Mouse (Mus musculus): Measurements from ENCODE around the gene Zfp710. TPM values are rescaled to one million over a fixed set of nuclear protein-coding genes. Genes with fewer than 3 reads are reported as not detected.

Zfp710 gene
- total and polyA plus RNA-seq, 2 experiments: 5.4 to 12.7 TPM

GRCm38 (mm10) chr7:80030009-80030408, 5.4 kb downstream of the Zfp710 start:
- no peaks in the 10 kb centered on the region for H3K36me3 ChIP-seq (ENCODE audit: control insufficient read depth, insufficient read depth, low read length)
- no peak for DNase-seq (ENCODE audit: extremely low read depth, low read depth, low spot score)
- TF ChIP-seq CTCF (IDR thresholded peaks at IDR 0.05; ENCODE audit: low read depth, low read length): no peak
- TF ChIP-seq POLR2A (IDR thresholded peaks at IDR 0.05; ENCODE audit: extremely low read depth, insufficient read depth, low read length): no peak
- H3K79me2 ChIP-seq (ENCODE audit: control insufficient read depth, insufficient read depth, low read length): peaks cover 39% of the 10 kb centered on the region; the same call in 1 of the 2 replicates
- H3K4me1 ChIP-seq (ENCODE audit: control insufficient read depth, insufficient read depth, low read length): peaks cover 34% of the 10 kb centered on the region
- no peaks in the 10 kb centered on the region for H3K27me3 ChIP-seq (ENCODE audit: control insufficient read depth, insufficient read depth, low read length)
- H3K27ac ChIP-seq (replicated peaks; ENCODE audit: insufficient read depth, low read depth, low read length): 0 out of 2 replicates have a peak overlapping the region, but pooled peaks have one; percentile 10
- H3K4me3 ChIP-seq (ENCODE audit: insufficient read depth, low read depth, low read length): no peak overlapping the region
- no peak overlapping the region for H3K9ac ChIP-seq (ENCODE audit: low read depth, low read length)

GRCm38 (mm10) chr7:80030486-80030885, 5.9 kb downstream of the Zfp710 start:
- H3K27ac ChIP-seq (replicated peaks; ENCODE audit: insufficient read depth, low read depth, low read length): no peak overlapping the region
- H3K4me1 ChIP-seq (ENCODE audit: control insufficient read depth, insufficient read depth, low read length): peaks cover 39% of the 10 kb centered on the region

GRCm38 (mm10) chr7:80030987-80031386, 6.4 kb downstream of the Zfp710 start:
- no peak overlapping the region for H3K9ac ChIP-seq (ENCODE audit: low read depth, low read length)
- peaks cover 42% of the 10 kb centered on the region; the same call in 1 of the 2 replicates for H3K79me2 ChIP-seq (ENCODE audit: control insufficient read depth, insufficient read depth, low read length)
- peaks cover 44% of the 10 kb centered on the region for H3K4me1 ChIP-seq (ENCODE audit: control insufficient read depth, insufficient read depth, low read length)
- H3K27me3 ChIP-seq (ENCODE audit: control insufficient read depth, insufficient read depth, low read length): no peaks in the 10 kb centered on the region
- WGBS: 89% methylated on average over 8 of the region's 8 CpGs
- H3K4me3 ChIP-seq (ENCODE audit: insufficient read depth, low read depth, low read length): no peak overlapping the region
- H3K36me3 ChIP-seq (ENCODE audit: control insufficient read depth, insufficient read depth, low read length): no peaks in the 10 kb centered on the region
- no peak overlapping the region for H3K27ac ChIP-seq (replicated peaks; ENCODE audit: insufficient read depth, low read depth, low read length)
- no peak for TF ChIP-seq CTCF (IDR thresholded peaks at IDR 0.05; ENCODE audit: low read depth, low read length)
- no peak for TF ChIP-seq POLR2A (IDR thresholded peaks at IDR 0.05; ENCODE audit: extremely low read depth, insufficient read depth, low read length)
- no peak for DNase-seq (ENCODE audit: extremely low read depth, low read depth, low spot score)

More at GRCm38 (mm10) chr7:80030486-80030885, 5.9 kb downstream of the Zfp710 start:
- Histone ChIP-seq H3K9ac (ENCODE audit: low read depth, low read length) (no peak overlapping the region), H3K36me3 (ENCODE audit: control insufficient read depth, insufficient read depth, low read length) (no peaks in the 10 kb centered on the region), H3K79me2 (ENCODE audit: control insufficient read depth, insufficient read depth, low read length) (peaks cover 42% of the 10 kb centered on the region; the same call in 1 of the 2 replicates), H3K4me3 (ENCODE audit: insufficient read depth, low read depth, low read length) (no peak overlapping the region), H3K27me3 (ENCODE audit: control insufficient read depth, insufficient read depth, low read length) (no peaks in the 10 kb centered on the region)
- WGBS: 77% methylated on average over 8 of the region's 8 CpGs
- TF ChIP-seq CTCF (IDR thresholded peaks at IDR 0.05; ENCODE audit: low read depth, low read length) (no peak), POLR2A (IDR thresholded peaks at IDR 0.05; ENCODE audit: extremely low read depth, insufficient read depth, low read length) (no peak)
- DNase-seq (ENCODE audit: extremely low read depth, low read depth, low spot score): no peak

- Histone ChIP-seq H3K79me2 (ENCODE audit: control insufficient read depth, insufficient read depth, low read length) (peaks cover 45% of the 10 kb centered on the region; the same call in 1 of the 2 replicates), H3K4me3 (ENCODE audit: insufficient read depth, low read depth, low read length) (no peak overlapping the region), H3K36me3 (ENCODE audit: control insufficient read depth, insufficient read depth, low read length) (no peaks in the 10 kb centered on the region), H3K9ac (ENCODE audit: low read depth, low read length) (peak overlapping the region; percentile 9; the same call in 1 of the 2 replicates), H3K27ac (replicated peaks; ENCODE audit: insufficient read depth, low read depth, low read length) (no peak overlapping the region), H3K4me1 (ENCODE audit: control insufficient read depth, insufficient read depth, low read length) (peaks cover 46% of the 10 kb centered on the region), H3K27me3 (ENCODE audit: control insufficient read depth, insufficient read depth, low read length) (no peaks in the 10 kb centered on the region)
- DNase-seq (ENCODE audit: extremely low read depth, low read depth, low spot score): no peak
- TF ChIP-seq POLR2A (IDR thresholded peaks at IDR 0.05; ENCODE audit: extremely low read depth, insufficient read depth, low read length): no peak
- no peak for TF ChIP-seq CTCF (IDR thresholded peaks at IDR 0.05; ENCODE audit: low read depth, low read length)
- 65% methylated on average over 10 of the region's 10 CpGs for WGBS
These were observed 6.9 kb downstream of the Zfp710 start for GRCm38 (mm10) chr7:80031478-80031877.

GRCm38 (mm10) chr7:80032216-80033052, 7.8 kb downstream of the Zfp710 start:
- peaks cover 48% of the 10 kb centered on the region for H3K4me1 ChIP-seq (ENCODE audit: control insufficient read depth, insufficient read depth, low read length)

More at GRCm38 (mm10) chr7:80032216-80033052, 7.8 kb downstream of the Zfp710 start:
- DNase-seq (ENCODE audit: extremely low read depth, low read depth, low spot score): peak; percentile 97
- H3K27ac ChIP-seq (replicated peaks; ENCODE audit: insufficient read depth, low read depth, low read length): peak overlapping the region; percentile 99
- no peaks in the 10 kb centered on the region for H3K36me3 ChIP-seq (ENCODE audit: control insufficient read depth, insufficient read depth, low read length)
- TF ChIP-seq CTCF (IDR thresholded peaks at IDR 0.05; ENCODE audit: low read depth, low read length): no peak
- TF ChIP-seq POLR2A (IDR thresholded peaks at IDR 0.05; ENCODE audit: extremely low read depth, insufficient read depth, low read length): no peak
- WGBS: 9% methylated on average over 10 of the region's 10 CpGs
- H3K79me2 ChIP-seq (ENCODE audit: control insufficient read depth, insufficient read depth, low read length): peaks cover 44% of the 10 kb centered on the region; the same call in 1 of the 2 replicates
- H3K9ac ChIP-seq (ENCODE audit: low read depth, low read length): peak overlapping the region; percentile 61
- no peak overlapping the region for H3K4me3 ChIP-seq (ENCODE audit: insufficient read depth, low read depth, low read length)
- H3K27me3 ChIP-seq (ENCODE audit: control insufficient read depth, insufficient read depth, low read length): no peaks in the 10 kb centered on the region
